Mouse (Mus musculus) common myeloid progenitor, adult 5-6 weeks (primary cell): ENCODE data around the gene Macf1. TPM values are rescaled to one million over a fixed set of nuclear protein-coding genes. Genes with fewer than 3 reads are reported as not detected.

ENCODE experiments used
- ATAC-seq: replicated peaks from 2 replicates; pipeline ENCODE4 v1.8.0; 2016; ENCODE audit warnings: low read depth, mild to moderate bottlenecking, moderate TSS enrichment, inconsistent platforms; ENCODE audit not compliant: poor library complexity, severe bottlenecking
- total RNA-seq: library from RNA; stranded (forward); fragments of 200-1000, 187-1606 nt; gene quantifications from 2 replicates; pipeline ENCODE4 v1.2.3, GENCODE M21; 2017

Macf1 gene
- total RNA-seq, 1 experiment from 2014 or later: 225 TPM

- ATAC-seq: no peak
These were observed 78.2 kb downstream of the Macf1 start for GRCm38 (mm10) chr4:123605948-123606347.

GRCm38 (mm10) chr4:123605309-123605708, 78.9 kb downstream of the Macf1 start:
- no peak for ATAC-seq

GRCm38 (mm10) chr4:123602700-123603261, 81.4 kb downstream of the Macf1 start:
- no peak for ATAC-seq

- no peak for ATAC-seq
These were observed 83.1 kb downstream of the Macf1 start for GRCm38 (mm10) chr4:123601036-123601435.

- no peak for ATAC-seq
These were observed 85.5 kb downstream of the Macf1 start for GRCm38 (mm10) chr4:123598519-123599228.

GRCm38 (mm10) chr4:123594381-123594806, 89.8 kb downstream of the Macf1 start:
- no peak for ATAC-seq

- no peak for ATAC-seq
These were observed 90.5 kb downstream of the Macf1 start for GRCm38 (mm10) chr4:123593664-123594063.

- ATAC-seq: no peak
These were observed 92.1 kb downstream of the Macf1 start for GRCm38 (mm10) chr4:123592046-123592445.

- no peak for ATAC-seq
These were observed 93.0 kb downstream of the Macf1 start for GRCm38 (mm10) chr4:123591026-123591635.

GRCm38 (mm10) chr4:123589496-123589895, 94.7 kb downstream of the Macf1 start:
- ATAC-seq: no peak

- no peak for ATAC-seq
These were observed 95.5 kb downstream of the Macf1 start for GRCm38 (mm10) chr4:123588353-123589301.

- ATAC-seq: no peak
These were observed 96.5 kb downstream of the Macf1 start for GRCm38 (mm10) chr4:123587616-123588015.

- no peak for ATAC-seq
These were observed 99.5 kb downstream of the Macf1 start for GRCm38 (mm10) chr4:123584720-123585093.

GRCm38 (mm10) chr4:123584084-123584719, 100.0 kb downstream of the Macf1 start:
- peak; percentile 90 for ATAC-seq

- peak; percentile 52 for ATAC-seq
These were observed 106.6 kb downstream of the Macf1 start for GRCm38 (mm10) chr4:123577469-123578088.

GRCm38 (mm10) chr4:123572434-123573336, 111.5 kb downstream of the Macf1 start:
- ATAC-seq: peak; percentile 68

GRCm38 (mm10) chr4:123571869-123572268, 112.3 kb downstream of the Macf1 start:
- peak; percentile 88 for ATAC-seq

- peak; percentile 6; the same call in 1 of the 2 replicates for ATAC-seq
These were observed 118.8 kb downstream of the Macf1 start for GRCm38 (mm10) chr4:123565291-123565861.
